Mouse (Mus musculus): ENCODE measurements around the gene Usp19.

- TF ChIP-seq CTCF (IDR thresholded peaks at IDR 0.05; ENCODE audit: low read depth, low read length) (no peak), POLR2A (IDR thresholded peaks at IDR 0.05; ENCODE audit: extremely low read depth, insufficient read depth, low read length) (peak; percentile 38; the same call in 1 of the 2 replicates)
These were observed 29.9 kb upstream of the Usp19 start, which contains the start of gene Ccdc71 for GRCm38 (mm10) chr9:108460319-108461178.

All from liver, adult 2 months (tissue).